Mouse (Mus musculus): ENCODE data around the gene Zfp879. TPM values are rescaled to one million over a fixed set of nuclear protein-coding genes. Genes with fewer than 3 reads are reported as not detected.

Zfp879 gene
- 1 to 10 TPM; 3.3 to 5.0 TPM for total RNA-seq (2021)

DNA sequence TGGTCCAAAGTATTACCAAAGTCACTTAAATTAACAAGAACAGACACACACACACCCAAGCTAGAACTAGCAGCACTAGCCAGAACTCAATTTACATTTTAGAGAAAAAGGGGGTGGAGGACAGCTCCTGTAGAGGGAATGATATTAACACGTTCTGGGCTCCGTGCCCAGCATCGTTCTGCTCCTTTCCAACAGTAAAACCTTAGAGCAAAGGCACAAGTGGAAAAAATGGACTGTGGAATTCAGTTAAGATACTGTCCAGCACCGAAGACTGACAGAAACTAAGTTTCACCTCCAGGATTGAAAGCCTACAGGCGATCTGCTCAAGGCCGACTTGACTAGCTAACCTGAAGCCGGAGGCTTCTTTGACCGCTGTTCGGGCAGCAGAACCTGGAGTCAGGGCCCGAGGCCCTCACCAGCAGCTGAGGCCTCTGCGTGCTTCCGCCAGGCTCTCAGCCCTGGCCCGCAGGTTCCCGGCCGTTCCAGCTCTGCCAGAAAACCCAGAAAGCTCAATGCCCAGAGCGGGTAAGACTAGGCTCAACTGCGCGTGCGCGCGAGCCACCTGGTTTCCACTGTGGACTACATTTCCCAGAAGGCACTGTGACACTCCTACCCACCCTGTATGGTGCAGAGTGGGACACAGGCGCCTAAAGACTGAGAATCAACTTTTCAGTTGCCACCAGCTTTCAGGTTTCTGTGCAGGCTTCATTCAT lies at the start of gene Zfp879:
Gene Zfp879, minus strand, starts transcription at position 530 of the 713 bp plus-strand sequence.
- peak; percentile 92 to 93 for DNase-seq

DNA sequence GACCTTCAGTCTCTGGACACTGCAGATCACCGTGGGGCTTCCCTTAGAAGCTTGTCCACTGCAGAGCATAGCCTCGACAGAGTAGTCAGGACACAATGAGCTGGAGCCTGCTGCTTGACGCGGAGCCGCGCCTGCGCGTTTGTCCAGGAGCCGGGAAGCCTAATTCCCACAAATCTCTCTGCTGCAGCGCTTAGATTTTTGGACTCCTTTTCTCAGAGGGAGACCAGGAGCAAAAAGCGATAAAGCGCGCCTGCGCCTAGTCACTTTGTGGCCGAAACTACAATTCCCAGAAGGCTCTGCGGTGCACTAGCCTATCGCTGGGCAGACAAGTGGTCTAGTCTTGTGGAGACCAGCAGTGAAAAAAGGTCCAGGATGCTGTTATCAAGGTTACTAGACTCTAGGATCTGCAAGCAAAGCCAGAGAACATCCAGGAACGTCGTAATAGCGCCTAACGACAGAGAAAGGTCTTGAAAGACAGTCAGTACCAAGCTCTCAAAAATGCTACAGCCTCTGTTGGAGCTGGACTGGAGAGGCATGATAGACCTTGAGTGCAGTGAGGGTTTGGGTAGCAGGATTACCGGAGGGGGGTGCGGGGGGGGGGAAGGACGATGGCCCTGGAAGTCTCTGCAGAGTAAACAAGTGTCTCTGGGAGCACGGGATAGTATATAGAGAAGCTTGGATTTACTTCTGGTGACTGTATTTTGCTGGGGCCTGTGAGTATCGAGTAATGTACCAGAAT lies 46.2 kb upstream of the Zfp879 start, which contains the start of gene Zfp454:
Gene Zfp454, minus strand, starts transcription at position 262 of the 739 bp plus-strand sequence.
- DNase-seq: peak; percentile 95 to 96

DNA sequence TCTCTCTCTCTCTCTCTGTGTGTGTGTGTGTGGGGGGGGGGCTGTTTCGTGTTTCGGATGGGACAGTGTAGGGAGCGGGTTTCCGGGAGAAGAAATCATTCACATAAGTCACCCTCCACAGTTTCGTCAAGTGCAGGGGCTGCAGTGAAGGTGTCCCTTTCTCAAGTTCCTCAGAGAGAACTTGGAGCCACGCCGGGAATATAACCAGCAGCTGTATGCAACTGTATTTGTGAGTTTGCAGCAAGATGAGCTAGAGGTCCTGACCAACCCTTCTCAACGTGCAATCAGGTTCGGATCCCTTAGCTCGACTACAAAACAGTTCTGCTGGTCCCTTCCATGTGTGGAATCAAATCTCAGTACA lies 45.6 kb upstream of the Zfp879 start:
- no peak for DNase-seq

DNA sequence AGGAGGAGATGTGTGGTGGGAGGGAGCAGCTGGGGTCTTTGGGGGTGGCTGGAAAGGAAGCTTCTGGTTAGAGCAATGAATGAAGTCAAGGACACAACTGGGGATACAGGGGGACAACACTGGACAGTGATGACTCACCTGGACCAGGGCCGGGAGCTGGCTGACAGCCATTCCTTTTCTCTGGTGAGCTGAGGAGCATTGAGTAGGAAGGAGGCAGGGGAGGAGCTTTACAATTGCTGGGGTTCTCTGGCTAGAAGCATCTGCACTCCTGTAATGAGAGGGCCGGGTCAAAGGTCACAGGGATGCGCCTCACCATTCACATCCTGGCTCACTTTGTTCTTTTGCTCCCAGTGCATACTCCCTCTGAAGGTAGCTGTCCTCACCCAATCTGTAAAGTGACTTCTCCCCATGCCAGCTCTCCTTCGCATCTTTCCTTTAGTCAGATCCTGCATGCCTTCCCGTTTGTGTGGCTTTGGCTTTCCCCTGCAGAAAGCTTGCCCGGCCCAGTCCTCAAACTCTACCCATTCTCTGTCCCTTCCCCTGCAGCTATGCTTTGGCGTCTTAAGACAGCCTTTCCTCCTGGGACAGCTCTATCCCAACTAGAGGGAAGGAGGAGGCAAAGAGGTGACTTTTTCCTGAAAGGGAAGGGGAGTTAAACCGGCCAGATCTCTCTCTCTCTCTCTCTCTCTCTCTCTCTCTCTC lies 45.0 kb upstream of the Zfp879 start:
- no peak for DNase-seq

DNA sequence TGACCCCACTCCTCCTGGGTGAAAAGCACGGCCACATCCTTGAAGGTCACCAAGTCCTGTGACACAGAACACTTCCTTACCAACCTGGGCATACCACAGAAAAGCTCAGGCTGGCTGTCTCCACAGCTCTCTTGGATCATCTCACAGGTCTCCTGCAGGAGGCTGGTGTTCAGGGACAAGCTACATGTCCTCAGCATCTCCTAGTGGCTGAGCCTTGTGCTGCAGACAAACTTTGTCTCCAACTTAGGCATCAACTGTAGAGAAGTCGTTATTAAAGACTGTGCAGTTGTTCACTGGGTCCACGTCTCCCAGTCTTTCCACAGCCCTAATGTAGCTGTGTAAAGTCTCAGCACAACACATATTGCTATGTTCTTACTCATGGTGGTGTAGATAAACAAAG lies 42.4 kb upstream of the Zfp879 start:
- DNase-seq: no peak

DNA sequence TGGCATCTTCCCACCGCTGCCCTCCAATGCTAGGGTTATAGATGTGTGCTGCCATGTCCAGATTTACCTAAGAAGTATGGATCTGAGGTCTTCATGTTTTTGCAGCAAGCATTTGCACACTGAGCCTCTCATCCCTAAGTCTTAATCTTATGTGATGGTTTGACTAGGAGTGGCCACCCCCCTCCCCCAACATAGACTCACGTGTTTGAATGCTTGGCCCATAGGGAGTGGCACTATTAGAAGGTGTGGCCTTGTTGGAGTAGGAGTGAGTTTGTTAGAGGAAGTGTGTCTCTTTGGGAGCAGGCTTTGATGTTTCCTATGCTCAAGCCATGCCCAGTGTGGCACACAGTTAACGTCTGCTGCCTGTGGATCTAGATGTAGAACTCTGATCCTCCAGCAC lies 37.3 kb upstream of the Zfp879 start:
- no peak for DNase-seq

DNA sequence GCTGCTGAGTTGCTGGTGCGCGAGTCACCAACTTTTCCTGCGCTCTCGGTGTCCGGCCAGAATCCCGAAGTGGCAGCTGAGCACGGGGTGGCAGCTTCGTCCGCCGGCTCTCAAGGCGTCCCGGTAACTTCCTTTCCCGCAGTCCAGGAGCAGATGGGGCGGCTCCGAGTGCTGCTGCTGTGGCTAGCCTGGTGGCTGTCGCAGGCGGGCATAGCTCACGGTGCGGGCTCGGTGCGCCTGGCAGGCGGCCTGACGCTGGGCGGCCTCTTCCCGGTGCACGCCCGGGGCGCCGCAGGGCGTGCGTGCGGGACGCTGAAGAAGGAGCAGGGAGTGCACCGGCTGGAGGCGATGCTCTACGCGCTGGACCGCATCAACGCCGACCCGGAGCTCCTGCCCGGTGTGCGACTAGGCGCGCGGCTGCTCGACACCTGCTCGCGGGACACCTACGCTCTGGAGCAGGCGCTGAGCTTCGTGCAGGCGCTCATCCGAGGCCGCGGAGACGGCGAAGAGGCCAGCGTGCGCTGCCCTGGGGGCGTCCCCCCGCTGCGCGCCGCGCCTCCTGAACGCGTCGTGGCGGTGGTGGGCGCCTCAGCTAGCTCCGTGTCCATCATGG lies 9.7 kb upstream of the Zfp879 start:
- no peak for DNase-seq

DNA sequence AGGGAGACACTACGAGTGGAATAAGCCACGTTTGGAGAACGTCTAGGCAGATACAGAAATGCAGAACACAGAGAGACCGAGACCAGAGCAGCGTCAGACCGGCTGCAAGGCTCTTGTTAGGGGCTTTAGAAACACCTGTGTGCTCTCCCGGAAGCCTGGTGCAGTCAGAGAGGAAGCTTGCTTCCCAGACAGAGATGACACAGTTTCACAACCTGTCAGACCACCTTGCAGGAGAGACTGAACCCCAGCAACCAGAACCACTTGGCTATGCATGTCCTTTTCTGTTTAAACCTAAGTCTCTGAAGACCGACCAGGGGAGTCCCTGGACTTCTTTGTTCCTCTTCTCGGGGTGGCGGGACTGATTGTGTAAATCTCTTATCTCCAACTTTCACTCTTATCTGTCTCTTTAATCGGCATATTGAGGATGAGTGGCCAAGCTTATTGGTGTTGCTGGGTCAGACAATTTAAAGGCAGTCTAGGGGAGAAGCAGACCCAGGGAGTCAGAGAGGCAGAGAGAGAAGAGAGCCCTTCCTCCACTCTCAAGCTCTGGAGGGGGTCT lies 8.9 kb upstream of the Zfp879 start, which contains the start of gene Grm6:
Gene Grm6, plus strand, starts transcription at position 509 of the 559 bp plus-strand sequence.
- DNase-seq: no peak

DNA sequence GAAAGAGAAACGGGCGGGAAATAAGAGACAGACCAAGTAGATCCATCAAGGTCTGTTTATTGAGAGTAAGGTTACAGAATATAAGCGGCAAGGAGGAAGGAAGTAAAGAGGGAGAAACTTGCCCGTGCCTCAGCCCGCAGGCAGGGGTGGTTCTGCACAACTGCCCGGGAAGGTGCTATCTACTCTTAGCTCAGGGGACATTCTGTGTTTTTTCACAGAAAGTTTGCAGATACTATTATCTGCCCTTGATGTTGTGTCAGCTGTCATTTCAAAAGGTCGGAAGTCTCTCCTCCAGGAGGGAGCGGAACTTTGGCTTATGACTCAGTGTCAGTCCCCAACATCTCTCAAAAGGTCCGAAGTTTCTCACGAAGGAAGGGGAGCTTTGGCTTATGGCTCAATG lies 8.0 kb upstream of the Zfp879 start:
- DNase-seq: no peak

DNA sequence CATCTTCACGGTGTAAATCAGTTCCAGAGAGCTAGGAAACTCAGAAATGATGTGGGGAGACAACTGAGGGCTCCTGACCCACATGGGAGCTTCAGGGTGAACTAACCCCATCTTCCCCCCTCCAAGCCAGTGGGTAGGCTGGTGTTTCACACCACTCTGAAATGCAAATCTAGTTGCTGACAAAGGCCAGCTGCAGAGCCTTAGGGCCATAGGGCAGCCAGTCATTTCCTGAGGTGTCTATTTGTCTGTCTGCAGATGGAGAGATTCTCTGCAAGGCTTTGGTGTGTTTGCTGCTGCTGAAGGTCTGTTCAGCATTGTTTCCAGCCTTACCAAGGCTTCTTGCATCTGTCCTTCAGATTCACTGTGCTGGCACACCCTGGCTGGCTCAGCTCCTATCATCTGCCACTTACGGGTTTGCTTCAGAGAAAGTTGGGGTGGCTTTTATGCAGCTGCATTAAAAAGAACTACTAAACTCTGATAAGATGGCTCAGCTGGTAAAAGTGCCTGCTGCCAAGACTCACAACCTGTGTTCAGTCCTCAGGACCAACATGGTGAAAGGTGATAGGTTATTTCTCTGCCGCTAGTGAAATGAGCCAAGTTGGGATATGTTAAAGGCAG lies 7.3 kb upstream of the Zfp879 start:
- no peak for DNase-seq

DNA sequence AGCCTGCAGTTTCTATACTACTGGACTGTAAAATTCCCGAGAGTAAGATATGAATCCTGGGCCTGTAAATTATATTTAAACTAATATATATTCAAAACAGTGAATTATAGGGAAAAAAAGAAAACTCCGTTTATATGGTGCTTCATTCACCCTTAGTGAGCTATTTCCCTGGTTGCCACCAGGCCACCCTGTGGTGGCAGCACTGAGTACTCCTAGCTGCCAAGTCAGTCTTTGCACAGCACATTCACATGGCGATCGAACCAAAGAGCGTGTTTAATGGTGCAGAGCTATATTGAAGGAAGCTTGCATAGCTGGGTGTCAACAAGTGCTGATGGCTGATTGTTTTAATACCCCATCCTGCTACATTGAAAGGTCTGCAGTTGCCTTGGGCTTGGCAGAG lies 5.7 kb upstream of the Zfp879 start:
- no peak for DNase-seq

DNA sequence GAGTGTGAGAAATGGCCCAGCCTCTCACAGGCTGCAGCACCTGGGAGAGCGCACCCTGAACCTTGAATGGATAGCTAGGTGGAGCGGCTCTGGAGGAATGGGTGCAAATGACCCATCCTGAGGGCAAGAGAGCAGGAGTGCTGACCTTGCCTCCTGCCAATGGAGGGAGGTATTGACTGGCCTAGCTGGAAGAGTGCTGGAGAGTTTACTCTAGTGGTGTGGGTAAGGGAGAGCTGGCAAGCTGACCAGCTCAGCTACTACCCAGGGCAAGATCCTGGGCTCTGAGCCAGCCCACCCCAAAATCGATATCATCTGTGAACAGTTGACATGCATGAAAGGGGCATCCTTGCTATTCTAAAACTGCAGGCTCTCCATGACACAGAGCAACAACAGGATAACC lies 4.6 kb upstream of the Zfp879 start:
- no peak for DNase-seq

DNA sequence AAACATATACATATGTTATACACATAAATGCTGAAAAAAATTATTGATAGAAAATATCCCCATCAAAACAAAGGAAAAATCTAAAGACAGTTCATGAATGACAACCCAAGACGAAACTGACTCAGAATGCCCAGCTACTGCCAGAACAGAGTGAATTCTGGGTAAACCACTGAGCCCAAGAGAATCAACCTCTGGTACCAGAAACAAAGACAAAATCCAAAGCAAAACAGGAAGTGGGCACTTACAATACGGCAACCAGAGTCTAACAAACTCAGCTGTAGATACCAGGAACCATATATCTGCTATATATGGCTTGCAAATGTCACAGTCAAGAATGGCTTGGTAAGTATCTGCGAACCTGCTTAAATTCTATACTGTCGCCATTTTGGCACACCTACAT lies 5.6 kb downstream of the Zfp879 start:
- no peak for DNase-seq

DNA sequence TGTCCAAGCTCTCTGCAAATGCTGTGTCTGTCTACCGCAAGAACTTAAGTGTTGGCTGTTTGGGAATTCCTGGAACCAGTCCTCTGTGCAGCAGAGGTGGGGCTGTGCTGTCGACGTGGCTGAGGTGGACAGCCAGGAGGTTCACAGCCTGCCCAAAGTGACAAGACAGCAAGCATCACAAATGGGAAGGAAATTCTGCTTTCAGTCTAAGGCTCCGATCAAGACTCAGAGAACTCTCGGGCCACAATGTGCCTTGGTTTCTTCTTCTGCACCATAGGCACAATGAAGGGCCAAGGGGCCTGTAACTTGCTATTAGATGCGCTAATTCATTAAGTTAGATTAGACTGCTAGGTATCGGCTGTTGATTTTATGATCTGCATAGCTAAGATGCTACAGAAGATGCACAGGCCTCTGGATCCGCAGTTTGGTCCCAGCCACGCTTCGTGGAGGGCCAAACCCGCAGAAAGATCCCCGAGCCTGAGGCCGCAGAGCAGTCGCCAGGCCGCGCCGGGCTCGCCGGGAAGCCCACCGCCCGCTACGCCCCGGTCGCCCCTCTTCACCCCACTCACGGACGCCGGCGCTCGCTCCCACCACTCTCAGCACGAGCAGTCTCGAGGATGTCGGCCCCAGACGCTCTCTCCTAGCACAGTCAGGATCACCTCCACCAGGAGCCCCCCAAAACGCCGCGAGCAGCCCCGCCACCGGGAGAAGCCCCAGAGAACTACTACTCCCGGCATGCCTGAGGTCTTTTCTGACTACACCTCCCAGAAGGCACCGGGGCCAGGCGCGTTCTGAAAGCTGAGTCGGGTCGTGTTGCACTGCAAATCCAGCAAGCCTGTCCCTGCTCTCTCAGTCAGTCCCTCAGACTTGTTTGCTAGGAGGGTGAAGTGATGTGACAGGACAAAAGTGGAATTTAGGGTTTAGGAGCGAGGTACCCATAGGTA lies 14.1 kb downstream of the Zfp879 start, which contains the start of gene Zfp354c:
Gene Zfp354c, minus strand, starts transcription at position 715 of the 944 bp plus-strand sequence.
- peak; percentile 87 to 90 for DNase-seq

DNA sequence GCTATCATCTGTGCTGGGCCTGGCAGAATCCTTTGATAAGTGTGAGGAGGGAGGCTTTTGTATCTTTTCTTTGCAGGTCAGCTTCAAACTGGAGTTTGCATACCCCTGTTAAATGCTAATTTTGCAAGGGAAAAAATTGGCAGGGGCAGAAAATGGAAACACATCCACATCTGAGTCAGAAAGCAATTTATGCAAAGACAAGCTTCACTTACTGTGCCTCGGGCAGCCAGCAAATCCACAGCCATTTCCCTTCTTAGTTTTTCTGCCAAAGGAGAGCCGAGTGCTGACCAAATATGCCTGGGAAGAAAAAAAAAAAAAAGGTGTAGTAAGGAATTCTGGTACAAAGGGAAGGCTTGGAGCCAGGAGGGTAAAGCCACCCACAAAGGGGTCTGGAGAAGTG lies 15.1 kb downstream of the Zfp879 start:
- no peak for DNase-seq

DNA sequence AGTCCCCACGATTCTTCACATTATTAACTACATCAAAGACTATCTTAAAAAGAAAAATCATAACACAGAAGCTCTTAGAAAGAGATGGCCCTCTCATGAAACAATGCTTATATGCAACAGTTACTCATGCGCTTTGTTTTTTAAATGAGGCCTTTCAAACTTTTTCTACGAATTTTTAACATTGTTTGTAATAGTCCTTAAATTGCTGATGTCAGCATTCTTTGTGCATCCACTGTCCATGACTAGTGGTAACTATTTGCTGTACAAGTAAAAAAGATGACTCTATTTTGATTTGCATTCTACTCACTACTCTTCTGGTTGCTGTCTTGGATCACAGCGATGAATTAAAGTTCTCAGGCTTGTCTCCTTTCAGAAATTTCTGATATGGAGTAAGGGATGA lies 27.1 kb downstream of the Zfp879 start:
- no peak for DNase-seq

DNA sequence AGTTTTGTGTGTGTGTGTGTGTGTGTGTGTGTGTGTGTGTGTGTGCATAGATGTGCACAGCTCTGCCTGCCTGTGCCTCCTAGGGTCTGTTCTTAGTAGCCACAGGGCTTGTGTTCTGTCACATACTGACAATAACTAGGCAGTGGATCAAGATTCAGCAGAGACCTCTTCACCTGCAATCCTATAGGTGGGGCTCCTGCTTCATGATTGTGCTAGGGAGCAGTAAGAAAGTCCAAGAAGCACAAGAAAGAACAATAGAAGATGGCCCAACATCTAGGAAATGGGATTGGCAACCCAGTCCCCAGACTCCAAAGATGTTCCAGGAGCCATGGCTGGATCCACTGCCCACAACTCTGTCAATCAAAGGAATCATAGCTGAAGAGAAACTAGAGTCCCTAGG lies 42.5 kb downstream of the Zfp879 start:
- no peak for DNase-seq

DNA sequence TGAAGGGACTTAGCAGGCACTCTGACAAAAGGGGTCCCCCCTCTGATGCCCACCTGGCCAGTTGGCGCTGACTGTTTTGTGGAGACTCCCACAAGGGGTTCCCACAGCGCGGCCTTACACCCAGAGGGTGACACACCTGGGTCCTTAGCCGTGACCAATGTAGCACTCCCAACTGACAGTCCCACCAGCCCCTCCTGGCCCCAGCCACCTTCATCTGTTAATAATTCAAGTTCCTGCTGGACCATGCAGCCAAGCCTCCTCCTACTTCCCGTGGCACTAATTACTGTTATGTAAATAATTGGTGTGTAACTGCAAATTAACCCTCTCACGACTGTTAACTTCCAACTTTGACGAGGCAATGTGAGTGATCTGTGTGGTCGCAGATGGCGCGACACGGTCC lies 43.7 kb downstream of the Zfp879 start:
- no peak for DNase-seq

Data from layer of hippocampus, postnatal 36 days (tissue).